Mouse (Mus musculus) heart, adult 18-20 months (tissue): ENCODE results near the gene Ada. TPM values are rescaled to one million over a fixed set of nuclear protein-coding genes. Genes with fewer than 3 reads are reported as not detected.

ENCODE experiments used
- DNase-seq, 2 experiments: peaks; one replicate each; pipeline ENCODE4 v3.0.0; 2021 to 2022; ENCODE audit warnings: mixed read lengths in 1 of 2
- long read RNA-seq, 2 experiments: library from polyadenylated mRNA; stranded (forward); transcript quantifications; one replicate each; pipeline ENCODE4 v2.0.0; 2021
- total RNA-seq, 2 experiments: library from RNA; stranded (reverse); gene quantifications; 2 replicates each; pipeline ENCODE4 v1.2.3; 2021

The Ada gene
- total RNA-seq = 1 to 10 TPM; 1.1 to 1.3 TPM
- long read RNA-seq, experiment 1 = 0 reads
- long read RNA-seq, experiment 2, partial matches to known transcripts = 0 of 1 reads
- long read RNA-seq, experiment 2, other reads (novel, unspliced or antisense) = 0 of 1 reads

GRCm38 (mm10) chr2:163749647-163750611 is at the start of gene Ada:
Ada (minus strand) TSS chr2:163750239.
- DNase-seq = peak; percentile 66 to 71

DNA sequence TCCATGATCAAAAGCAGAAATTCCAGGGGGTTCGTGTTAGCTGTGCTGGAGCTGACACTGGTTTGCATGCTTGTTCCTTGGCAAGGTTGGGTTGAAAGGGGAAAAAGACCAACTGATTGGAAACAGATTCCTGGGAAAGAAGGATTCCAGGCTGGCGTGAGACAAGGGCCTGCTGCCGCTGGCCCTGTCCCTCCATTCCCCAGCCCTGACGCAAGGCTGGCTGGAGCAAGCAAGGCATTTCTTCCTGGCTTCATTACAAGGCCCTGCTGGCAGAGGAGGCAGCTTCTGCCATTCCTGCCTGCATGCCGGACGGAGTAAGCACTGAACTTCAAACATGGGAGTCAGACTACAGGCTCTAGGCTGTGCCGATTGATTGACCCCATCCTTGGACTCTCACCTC is 48.4 kb upstream of the Ada start:
- DNase-seq = peak; percentile 72 to 84

DNA sequence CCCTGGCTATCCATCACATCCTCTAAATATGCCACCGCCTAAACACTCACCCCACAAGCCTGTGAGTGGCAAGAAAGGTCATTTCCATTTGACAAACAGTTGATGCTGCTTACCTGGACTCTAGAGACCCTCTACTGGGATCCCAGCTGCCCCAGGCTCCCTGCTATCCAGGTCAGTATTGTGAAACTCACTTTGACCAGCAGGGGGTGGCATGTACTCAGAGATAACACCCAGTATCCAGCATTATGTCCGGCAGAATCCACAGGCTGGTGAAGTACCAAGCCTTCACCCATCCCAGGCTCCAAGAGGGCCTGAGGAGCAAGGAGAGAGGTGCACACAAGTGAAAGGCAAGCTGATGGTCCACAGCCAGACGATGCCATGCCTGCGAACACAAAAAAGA is 38.4 kb upstream of the Ada start:
- DNase-seq = peak; percentile 72 to 87

- DNase-seq = peak; percentile 66 to 68
Measured at GRCm38 (mm10) chr2:163787709-163788108, 37.7 kb upstream of the Ada start.

DNA sequence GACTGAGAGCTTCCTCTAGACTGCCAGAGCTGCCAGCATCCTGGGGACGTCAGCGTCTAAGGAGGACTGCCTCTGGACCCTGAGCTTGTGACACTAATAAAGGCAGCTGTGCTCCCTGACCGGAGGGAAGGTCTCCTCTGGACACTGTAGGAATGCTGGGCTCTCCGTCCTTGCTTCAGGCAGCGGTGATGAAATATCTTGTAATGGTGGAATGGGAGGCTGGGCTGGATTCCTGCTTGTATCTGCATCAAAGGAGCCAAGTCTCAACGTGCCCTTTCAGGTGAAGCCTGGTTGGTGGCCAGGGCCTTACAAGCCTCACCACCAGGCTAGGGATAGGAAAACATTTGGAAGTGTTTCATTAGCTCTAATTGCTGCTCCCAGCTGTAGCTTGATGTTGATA is 37.0 kb upstream of the Ada start:
- DNase-seq = no peak

DNA sequence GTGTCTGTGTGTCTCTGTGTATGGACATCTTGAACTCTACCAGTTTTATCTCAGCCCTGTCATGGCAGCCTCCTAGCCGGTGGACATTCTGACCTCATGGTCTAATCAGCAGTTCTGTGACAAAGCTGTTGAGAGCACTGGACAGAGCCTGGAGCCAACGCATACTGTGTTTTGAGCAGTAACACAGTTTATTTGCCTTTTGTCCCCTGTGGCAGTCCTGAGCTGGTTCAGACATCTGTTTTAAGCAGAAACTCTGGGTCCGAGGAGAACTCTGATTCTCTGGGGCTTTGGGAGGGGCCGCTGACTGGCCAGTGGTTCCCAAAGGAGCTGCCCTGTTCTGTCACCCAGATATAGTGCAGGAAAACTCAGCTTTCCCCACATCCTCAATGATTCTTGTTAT is 33.9 kb upstream of the Ada start:
- peak in 1 of 2 experiments; percentile 58 for DNase-seq

- no peak for DNase-seq
Measured at GRCm38 (mm10) chr2:163783368-163783767, 33.3 kb upstream of the Ada start.

DNA sequence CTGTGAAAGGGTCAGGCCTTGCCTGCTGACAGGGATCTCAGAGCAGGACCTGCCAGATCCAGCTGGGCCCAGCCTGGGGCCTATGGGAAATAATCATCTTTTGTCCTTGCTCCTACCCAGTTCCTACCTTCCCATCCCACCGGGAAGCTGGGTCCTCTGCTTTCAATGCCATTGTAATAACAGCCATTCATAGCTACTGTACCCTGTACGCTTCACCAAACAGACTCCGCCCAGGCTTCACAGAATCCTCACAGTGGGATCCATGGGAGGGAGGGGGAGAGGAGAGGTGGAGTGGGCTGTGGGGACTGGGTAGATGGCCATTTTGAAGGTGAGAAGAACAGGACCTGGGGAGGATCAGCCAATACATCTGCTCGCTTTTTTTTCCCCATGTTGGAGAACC is 28.9 kb upstream of the Ada start:
- DNase-seq = no peak

DNA sequence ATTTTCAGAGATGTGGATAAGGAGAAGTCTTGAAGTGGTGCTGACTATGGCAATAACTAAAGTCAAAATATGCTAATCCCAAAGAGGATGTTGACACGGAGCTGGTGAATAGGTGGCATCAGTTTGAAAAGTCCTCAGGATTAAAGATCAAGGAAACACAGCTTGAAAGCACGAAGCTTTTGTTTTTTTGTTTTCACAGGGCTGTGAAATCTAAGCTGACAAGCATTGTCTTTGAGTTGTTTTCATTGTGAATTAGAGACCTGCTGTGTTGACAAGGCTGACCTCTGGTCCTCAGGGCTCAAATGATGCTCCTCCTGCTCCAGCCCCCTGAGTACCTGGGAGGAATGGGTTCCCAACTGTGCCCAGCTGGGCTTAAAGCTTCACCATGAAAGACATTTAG is 27.0 kb upstream of the Ada start:
- DNase-seq = no peak

DNA sequence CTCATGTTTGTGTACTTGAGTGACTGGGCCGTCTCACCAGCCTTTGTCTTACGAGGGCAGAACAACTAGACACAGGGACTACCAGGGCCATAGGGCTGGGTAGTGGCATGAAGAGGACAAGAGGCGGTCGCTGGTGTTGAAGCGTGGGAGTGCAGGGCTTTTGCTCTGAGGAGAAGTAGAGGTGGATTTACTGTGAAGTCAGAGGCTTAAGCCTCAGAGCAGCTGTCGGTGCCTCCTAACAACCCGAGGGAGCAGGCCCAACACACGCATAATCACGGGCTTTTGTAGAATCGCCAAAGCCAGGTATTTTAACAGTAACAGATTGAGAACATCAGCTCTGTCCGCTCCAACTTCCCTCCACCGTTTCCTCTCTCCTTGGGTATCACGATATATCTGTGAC is 26.6 kb upstream of the Ada start:
- DNase-seq = no peak

GRCm38 (mm10) chr2:163770731-163771130 is 20.7 kb upstream of the Ada start:
- no peak for DNase-seq

GRCm38 (mm10) chr2:163766890-163767289 is 16.9 kb upstream of the Ada start:
- DNase-seq = no peak

DNA sequence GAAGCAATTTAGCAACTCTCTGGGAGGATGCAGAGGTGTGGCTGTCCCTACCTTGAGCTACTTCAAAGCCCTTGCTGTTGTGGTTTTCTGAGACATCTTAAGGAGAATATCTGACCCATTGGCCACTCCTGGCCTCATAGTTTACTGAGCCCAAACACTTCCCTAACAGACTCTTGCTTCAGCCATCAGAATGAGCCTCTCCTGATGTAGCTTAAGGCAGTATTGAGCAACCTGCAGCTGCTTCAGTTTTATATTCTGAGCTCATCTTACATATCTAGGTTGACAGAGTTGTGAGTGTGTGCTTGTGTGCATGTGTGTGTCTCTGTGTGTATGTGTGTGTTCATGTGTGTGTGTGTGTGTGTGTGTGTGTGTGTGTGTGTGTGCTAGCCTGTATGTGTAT is 16.2 kb upstream of the Ada start:
- DNase-seq = no peak

DNA sequence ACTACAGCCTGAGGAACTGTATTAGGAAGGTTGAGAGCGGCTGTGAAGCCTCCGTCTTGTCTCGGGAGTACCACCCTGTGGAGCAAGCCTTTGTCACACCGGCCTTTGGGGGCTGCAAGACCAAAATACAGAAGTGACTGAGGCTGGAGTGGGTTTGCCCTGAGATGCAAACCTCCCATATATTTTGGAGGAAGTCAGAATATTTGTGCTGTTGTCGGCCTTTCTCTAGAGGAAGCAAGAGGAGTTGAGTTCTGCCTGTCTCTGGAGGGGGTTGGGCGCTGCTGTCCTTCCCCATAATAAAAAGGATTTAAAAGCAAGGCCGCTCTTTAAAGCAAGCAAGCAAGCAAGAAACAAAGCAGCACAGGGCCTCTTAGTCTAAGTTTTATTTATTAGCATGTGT is 11.4 kb upstream of the Ada start:
- peak in 1 of 2 experiments; percentile 47 for DNase-seq

- no peak for DNase-seq
Measured at GRCm38 (mm10) chr2:163760589-163760988, 10.6 kb upstream of the Ada start.

DNA sequence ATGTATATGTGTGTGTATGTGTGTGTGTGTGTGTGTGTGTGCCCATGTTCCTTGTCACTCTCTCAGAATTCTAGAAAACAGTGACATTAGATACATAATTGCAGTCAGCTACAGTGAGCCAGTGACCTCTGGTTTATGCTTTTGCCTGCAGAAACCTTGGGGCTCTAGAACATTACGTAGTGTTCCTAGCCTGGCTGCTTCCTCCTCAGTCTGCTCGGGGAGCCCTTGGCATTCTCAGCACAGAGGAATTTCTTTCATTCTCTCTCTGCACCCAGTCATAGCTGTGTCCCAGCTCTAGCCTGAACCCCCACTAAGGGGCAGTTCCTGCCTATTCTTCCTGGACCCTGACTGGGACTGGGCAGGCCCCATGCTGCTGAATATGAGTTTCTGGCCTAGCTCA is 8.1 kb upstream of the Ada start:
- no peak for DNase-seq

DNA sequence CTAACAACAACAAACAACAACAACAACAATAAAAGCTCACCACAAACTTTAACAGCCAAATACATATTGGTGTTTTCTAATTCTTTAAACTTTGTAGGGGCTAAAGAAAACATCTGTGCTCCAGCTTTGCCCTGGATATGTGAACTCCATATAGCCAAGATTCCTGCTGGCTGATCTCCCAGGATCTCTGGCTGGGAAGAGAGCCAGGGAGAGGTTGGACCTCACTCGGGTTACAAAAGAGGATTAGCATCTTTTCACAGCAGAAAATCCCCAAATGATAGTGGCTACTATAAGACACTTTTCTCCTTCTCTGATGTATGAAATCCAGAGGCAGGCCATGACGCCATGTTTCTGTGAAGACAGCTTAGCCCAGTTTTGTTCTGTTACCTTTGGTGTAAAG is 6.7 kb upstream of the Ada start:
- peak; percentile 68 to 69 for DNase-seq

GRCm38 (mm10) chr2:163754228-163754627 is 4.2 kb upstream of the Ada start:
- no peak for DNase-seq

DNA sequence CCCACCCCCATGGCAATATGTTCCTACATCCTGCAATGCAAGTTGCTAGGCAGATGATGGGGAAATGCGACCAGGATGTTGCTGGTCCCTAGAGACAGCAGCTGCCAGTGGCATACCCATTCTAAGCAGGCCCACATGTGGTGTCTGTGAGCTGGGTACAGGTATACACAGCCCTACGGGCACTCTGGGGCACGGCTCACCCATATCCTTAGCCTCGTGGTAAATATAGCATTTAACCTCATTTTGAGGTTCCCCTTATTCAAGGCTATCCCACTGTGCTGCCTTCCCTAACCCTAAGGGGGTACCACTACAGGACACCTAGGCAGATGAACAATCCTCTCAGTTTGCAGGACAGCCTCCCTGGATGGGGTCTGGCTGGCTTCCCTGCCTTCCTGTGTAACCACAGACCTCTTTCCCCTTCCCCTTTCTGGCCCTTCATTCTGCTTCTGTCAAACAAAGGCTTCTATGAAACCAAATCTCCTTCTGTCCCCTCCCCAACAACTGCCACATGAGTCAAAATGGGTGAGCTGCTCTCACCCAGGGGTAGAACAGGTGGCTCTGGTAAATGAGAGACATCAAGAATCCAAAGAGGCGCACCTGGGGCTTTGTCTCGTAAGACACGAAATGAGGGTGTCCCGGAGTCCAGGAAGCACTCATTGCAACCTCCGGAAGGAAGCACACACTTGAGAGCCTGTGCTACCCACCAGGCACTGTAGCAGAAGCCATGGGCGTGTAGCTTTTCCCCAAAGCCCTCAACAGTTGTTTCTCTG is 5.1 kb downstream of the Ada start:
- DNase-seq = no peak

DNA sequence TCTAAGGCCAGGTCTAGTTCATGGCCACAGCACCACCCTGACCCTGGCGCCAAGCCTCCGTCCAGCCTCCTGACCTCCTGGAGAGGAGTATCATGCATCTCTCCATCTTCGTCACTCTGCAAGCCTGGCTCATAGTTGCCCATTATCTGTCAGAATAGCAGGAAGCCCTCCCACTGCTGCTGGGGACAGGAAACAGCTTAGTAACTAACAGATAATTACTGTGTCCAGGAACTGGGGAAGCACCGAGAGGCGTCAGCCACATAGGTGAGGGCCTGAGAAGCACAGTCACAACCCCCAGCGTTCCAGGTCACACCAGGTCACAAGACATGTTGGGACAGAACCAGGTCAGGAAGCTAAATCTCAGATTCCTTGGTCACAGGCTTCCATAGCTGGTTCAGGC is 6.7 kb downstream of the Ada start:
- DNase-seq = no peak

DNA sequence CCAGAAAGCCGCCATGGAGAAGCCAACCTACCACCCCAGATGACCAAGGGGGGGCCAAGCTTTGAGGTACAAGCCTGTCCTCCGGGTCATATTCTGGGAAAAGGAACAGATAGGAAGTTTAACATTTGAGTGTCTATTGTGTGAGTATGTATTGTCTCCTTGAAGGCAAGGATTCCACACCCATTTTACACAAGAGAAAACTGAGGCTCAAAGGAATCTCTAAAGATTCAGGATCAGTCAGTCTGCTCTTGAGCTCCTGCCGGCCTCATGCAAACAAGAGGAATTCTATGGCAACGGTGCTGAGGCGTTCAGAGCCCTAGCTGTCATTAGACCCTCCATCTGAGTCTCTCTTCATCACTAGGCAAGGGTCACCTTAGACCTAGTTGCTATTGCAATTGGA is 7.4 kb downstream of the Ada start:
- DNase-seq = no peak

GRCm38 (mm10) chr2:163735980-163736379 is 14.1 kb downstream of the Ada start:
- DNase-seq = peak; percentile 71 to 90

DNA sequence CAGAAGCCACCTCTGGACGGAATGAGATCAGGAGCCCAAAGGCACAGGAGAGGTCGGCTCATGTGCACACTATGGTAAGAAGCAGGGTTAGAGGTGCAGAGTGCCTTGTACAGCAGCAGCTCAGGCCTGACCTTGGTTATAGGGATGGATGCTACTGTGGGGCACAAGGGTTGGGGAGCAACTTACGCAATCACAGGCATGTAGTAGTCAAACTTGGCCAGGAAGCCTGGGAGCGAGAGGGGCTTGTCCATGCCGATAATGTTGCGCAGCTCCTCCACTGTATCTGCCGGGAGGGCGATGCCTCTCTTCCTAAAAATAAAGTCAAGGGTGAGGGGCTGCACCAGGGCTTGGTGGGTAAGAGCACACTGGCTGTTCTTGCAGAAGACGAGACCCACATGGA is 14.9 kb downstream of the Ada start:
- DNase-seq = no peak
